Mouse (Mus musculus) B cell, adult (primary cell): ENCODE measurements around the gene Prpf3. TPM values are rescaled to one million over a fixed set of nuclear protein-coding genes. Genes with fewer than 3 reads are reported as not detected.

Experiments used
- total RNA-seq: library from RNA; stranded (reverse); gene quantifications from 4 replicates; pipeline ENCODE4 v1.2.4, GENCODE M21; 2023; ENCODE audit not compliant: inconsistent age

Gene Prpf3
- total RNA-seq, result 89.6 to 102 TPM (median 98.9 TPM) in 4 replicates

GRCm38 (mm10) chr3:95855502-95856089 is at the start of gene Prpf3:
Gene Prpf3, minus strand, starts transcription at chr3:95855885.

GRCm38 (mm10) chr3:95904568-95904967 is 48.9 kb upstream of the Prpf3 start, which contains the start of gene Car14:
Gene Car14, minus strand, starts transcription at chr3:95904691.

GRCm38 (mm10) chr3:95893606-95894316 is 38.1 kb upstream of the Prpf3 start, which contains the start of gene Aph1a:
Gene Aph1a, plus strand, starts transcription at chr3:95893969.

GRCm38 (mm10) chr3:95891211-95892065 is 35.8 kb upstream of the Prpf3 start, which contains the start of gene BC028528:
Gene BC028528, minus strand, starts transcription at chr3:95892005.

GRCm38 (mm10) chr3:95881979-95882815 is 26.5 kb upstream of the Prpf3 start, which contains the start of gene Ciart:
Gene Ciart, minus strand, starts transcription at chr3:95882251.

GRCm38 (mm10) chr3:95871392-95871867 is 15.7 kb upstream of the Prpf3 start, which contains the start of gene Mrps21:
Gene Mrps21, minus strand, starts transcription at chr3:95871519.

GRCm38 (mm10) chr3:95818571-95819288 is 37.0 kb downstream of the Prpf3 start, which contains the start of gene Rprd2:
Gene Rprd2, minus strand, starts transcription at chr3:95818863.

Other genes starting within 250 kb of the Prpf3 start
- 116 to 120 TPM (median 118 TPM) in 4 replicates for gene Ensa, start 230.9 kb downstream of the Prpf3 start, total RNA-seq
- gene Mcl1, start 197.1 kb downstream of the Prpf3 start, total RNA-seq, result 360 to 419 TPM (median 383 TPM) in 4 replicates
- gene Adamtsl4, start 168.0 kb downstream of the Prpf3 start, total RNA-seq, result 10.1 to 18.8 TPM (median 14.3 TPM) in 4 replicates
- 8.9 to 11.2 TPM (median 9.7 TPM) in 4 replicates for gene Ecm1, start 116.3 kb downstream of the Prpf3 start, total RNA-seq
- gene Tars2, start 95.7 kb downstream of the Prpf3 start, total RNA-seq, result 84.3 to 86.3 TPM (median 84.9 TPM) in 4 replicates
- gene Rprd2, start 37.0 kb downstream of the Prpf3 start, total RNA-seq, result 93.2 to 115 TPM (median 103 TPM) in 4 replicates
- gene Mrps21, start 15.6 kb upstream of the Prpf3 start, total RNA-seq, result 103 to 115 TPM (median 109 TPM) in 4 replicates
- gene Ciart, start 26.4 kb upstream of the Prpf3 start, total RNA-seq, result 219 to 247 TPM (median 225 TPM) in 4 replicates
- gene BC028528, start 36.1 kb upstream of the Prpf3 start, total RNA-seq, result 51.8 to 76.7 TPM (median 72.8 TPM) in 4 replicates
- gene Aph1a, start 38.1 kb upstream of the Prpf3 start, total RNA-seq, result 44.8 to 57.9 TPM (median 54.3 TPM) in 4 replicates
- gene Car14, start 48.8 kb upstream of the Prpf3 start, total RNA-seq, result not detected in 4 replicates
- gene Anp32e, start 73.4 kb upstream of the Prpf3 start, total RNA-seq, result 103 to 121 TPM (median 117 TPM) in 4 replicates
- 203 to 253 TPM (median 234 TPM) in 4 replicates for gene Plekho1, start 140.1 kb upstream of the Prpf3 start, total RNA-seq
- gene Vps45, start 202.6 kb upstream of the Prpf3 start, total RNA-seq, result 16.8 to 29.1 TPM (median 20.3 TPM) in 4 replicates
- gene Otud7b, start 248.6 kb upstream of the Prpf3 start, total RNA-seq, result 53.7 to 61.3 TPM (median 54.9 TPM) in 4 replicates